Mouse (Mus musculus) forebrain, embryonic 13.5 days (tissue): Measurements from ENCODE around the gene Fuca1. TPM values are rescaled to one million over a fixed set of nuclear protein-coding genes. Genes with fewer than 3 reads are reported as not detected.

Experiments
- ATAC-seq: fragments of 200-750 bp; cut with Nextera tagmentation; 2 replicates; pipeline ENCODE4 v1.8.0; 2017
- H3K27ac ChIP-seq: fragments of 300-500 bp; sonication (generic); 2 replicates; pipeline ENCODE4 v1.5.1; 2015; ENCODE audit warnings: inconsistent platforms, mild to moderate bottlenecking, moderate library complexity
- H3K27me3 ChIP-seq: fragments of 300-500 bp; sonication (generic); 2 replicates; pipeline ENCODE4 v1.6.1; 2015; ENCODE audit warnings: mild to moderate bottlenecking, inconsistent platforms
- H3K36me3 ChIP-seq: fragments of 300-500 bp; sonication (generic); 2 replicates; pipeline ENCODE4 v1.6.1; 2015; ENCODE audit warnings: mild to moderate bottlenecking, inconsistent platforms; ENCODE audit not compliant: poor library complexity, severe bottlenecking
- H3K4me1 ChIP-seq: fragments of 300-500 bp; sonication (generic); 2 replicates; pipeline ENCODE4 v1.6.1; 2015; ENCODE audit warnings: inconsistent platforms
- H3K4me2 ChIP-seq: fragments of 300-500 bp; sonication (generic); 2 replicates; pipeline ENCODE4 v1.6.1; 2015; ENCODE audit warnings: inconsistent platforms, mild to moderate bottlenecking, moderate library complexity
- H3K4me3 ChIP-seq: fragments of 300-500 bp; sonication (generic); 2 replicates; pipeline ENCODE4 v1.5.1; 2015; ENCODE audit warnings: mild to moderate bottlenecking, inconsistent platforms
- H3K9ac ChIP-seq: fragments of 300-500 bp; sonication (generic); 2 replicates; pipeline ENCODE4 v1.6.1; 2015; ENCODE audit warnings: mild to moderate bottlenecking, inconsistent platforms
- H3K9me3 ChIP-seq: fragments of 300-500 bp; sonication (generic); replicated peaks from 2 replicates; pipeline ENCODE4 v1.6.1; 2016; ENCODE audit warnings: inconsistent platforms
- WGBS: fragments of 180-500 bp; shearing (Covaris S2); methylation state at CpG from one replicate; pipeline ENCODE4 v1.1.7; 2015; 5-methylcytosine and 5-hydroxymethylcytosine counted together
- polyA plus RNA-seq: library from polyadenylated mRNA; unstranded; fragments of >200 nt; fragmentation: Nextera tagmentation; extraction: Ambion mirVana; gene quantifications from 2 replicates; pipeline ENCODE4 v1.2.1, GENCODE M21; 2015

Fuca1 gene
- polyA plus RNA-seq, 1 experiment from 2014 or later = 41.7 TPM

DNA sequence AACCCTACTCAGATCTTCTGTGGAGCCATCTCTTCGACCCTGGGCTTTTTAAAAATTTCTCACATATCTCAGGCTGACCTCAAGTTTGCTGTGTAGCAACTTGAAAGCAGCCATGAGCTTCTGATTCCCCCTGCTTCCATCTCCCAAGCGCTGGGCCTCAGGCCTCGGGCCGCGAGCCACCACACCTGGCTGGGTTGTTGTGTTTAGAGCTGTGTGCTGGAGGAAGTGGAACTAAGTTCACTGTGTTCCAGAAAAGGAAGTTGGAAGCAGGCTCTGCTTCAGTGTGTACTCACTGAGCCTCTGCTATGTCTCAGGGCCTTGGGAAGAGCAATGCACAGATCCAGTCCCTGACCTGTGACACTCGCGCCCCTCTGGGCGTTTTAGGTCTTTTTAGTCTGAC, 27.6 kb downstream of the Fuca1 start:
- Histone ChIP-seq H3K36me3 (peaks cover 21% of the 10 kb centered on the region), H3K27ac (no peak overlapping the region), H3K27me3 (no peaks in the 10 kb centered on the region), H3K9ac (no peak overlapping the region), H3K4me2 (no peak overlapping the region), H3K4me3 (no peak overlapping the region), H3K4me1 (peaks cover 12% of the 10 kb centered on the region), H3K9me3 (peaks cover 5% of the 10 kb centered on the region; the same call in 1 of the 2 replicates)
- WGBS = 92% methylated on average over 8 of the region's 8 CpGs
- no peak for ATAC-seq

DNA sequence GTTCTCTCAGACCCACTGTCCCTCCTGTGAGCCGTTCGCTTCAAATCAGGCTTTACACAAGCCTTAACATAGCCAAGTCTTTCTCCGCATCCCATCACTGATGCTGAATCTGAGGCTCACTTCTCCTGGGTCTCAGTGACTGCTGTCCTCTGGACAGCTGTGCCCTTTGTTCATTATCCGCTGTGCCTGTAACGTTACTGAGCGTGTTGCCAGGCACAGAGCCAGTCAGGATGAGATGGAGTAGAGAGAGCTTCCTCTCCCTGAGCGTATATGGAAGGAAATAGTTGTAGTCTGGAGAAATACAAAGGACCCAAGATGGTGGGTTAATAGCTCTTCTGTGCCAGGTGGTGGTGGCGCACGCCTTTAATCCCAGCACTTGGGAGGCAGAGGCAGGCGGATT, 28.9 kb downstream of the Fuca1 start:
- no peak overlapping the region for H3K4me2 ChIP-seq
- no peaks in the 10 kb centered on the region for H3K27me3 ChIP-seq
- peaks cover 5% of the 10 kb centered on the region; the same call in 1 of the 2 replicates for H3K9me3 ChIP-seq
- no peak overlapping the region for H3K27ac ChIP-seq
- peaks cover 12% of the 10 kb centered on the region for H3K4me1 ChIP-seq
- ATAC-seq = no peak
- peaks cover 24% of the 10 kb centered on the region for H3K36me3 ChIP-seq
- no peak overlapping the region for H3K9ac ChIP-seq
- H3K4me3 ChIP-seq = no peak overlapping the region
- WGBS = 85% methylated on average over 10 of the region's 10 CpGs

DNA sequence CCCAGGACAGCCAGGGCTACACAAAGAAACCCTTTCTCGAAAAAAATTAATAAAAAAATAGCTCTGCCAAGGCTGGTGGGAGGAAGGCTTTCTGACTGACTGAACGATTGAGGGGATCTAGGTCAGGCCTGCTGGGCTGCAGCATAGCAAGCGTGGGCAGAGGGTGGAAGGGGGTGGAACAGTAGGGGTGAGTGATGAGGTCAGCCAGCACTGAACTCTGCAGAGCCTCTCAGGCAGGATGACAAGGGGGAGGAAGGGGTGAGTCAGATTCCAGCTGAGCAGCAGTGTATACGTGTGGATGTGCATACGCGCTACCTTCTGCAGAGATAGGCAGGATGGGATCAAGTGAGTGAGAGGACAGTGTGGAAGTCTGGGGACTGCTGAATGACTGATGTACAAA, 29.4 kb downstream of the Fuca1 start:
- 79% methylated on average over 6 of the region's 6 CpGs for WGBS
- no peak for ATAC-seq
- Histone ChIP-seq H3K27ac (no peak overlapping the region), H3K4me2 (no peak overlapping the region), H3K9me3 (peaks cover 5% of the 10 kb centered on the region; the same call in 1 of the 2 replicates), H3K4me3 (no peak overlapping the region), H3K9ac (no peak overlapping the region), H3K4me1 (peaks cover 12% of the 10 kb centered on the region), H3K27me3 (no peaks in the 10 kb centered on the region), H3K36me3 (peaks cover 28% of the 10 kb centered on the region)

DNA sequence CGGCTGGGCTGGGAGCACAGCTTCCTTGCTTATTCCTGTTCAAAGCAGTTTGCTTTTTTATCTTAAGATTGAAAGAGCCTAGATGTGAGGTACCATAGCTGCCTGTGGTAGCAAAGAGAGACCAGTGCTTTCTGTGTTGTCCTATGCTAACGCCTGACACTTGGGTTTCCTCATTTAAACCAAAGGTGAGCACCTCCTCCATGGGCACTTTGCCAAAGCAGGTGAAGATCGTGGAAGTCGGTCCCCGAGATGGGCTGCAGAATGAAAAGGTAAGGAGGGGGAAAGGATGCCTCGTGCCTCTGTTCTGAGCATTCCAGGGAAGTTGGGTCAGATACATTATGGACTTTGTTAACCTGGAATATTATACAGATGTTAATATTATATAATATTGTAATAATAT, 29.8 kb downstream of the Fuca1 start:
- Histone ChIP-seq H3K4me1 (peaks cover 12% of the 10 kb centered on the region), H3K36me3 (peaks cover 31% of the 10 kb centered on the region), H3K27ac (no peak overlapping the region), H3K27me3 (no peaks in the 10 kb centered on the region), H3K9me3 (peaks cover 5% of the 10 kb centered on the region; the same call in 1 of the 2 replicates), H3K4me3 (no peak overlapping the region), H3K4me2 (no peak overlapping the region), H3K9ac (no peak overlapping the region)
- whole genome bisulfite sequencing = 88% methylated on average over 6 of the region's 6 CpGs
- ATAC-seq = no peak

DNA sequence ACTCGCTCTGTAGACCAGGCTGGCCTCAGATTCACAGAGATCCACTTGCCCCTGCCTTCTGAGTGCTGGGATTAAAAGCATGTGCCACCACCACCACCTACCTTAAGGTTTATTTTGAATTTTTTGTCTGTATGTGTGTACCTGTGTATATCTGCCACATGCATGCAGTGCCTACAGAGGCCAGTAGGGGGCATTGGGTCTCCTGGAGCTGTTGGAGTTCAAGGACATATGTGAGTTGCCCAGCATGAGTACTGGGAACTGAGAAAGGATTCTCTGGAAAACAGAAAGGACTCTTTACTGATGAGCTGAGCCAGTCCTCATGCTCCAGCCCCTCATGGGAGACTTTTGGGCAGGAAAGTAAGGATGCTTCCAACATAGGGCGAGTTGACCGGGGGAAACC, 31.0 kb downstream of the Fuca1 start:
- Histone ChIP-seq H3K27ac (no peak overlapping the region), H3K9me3 (peaks cover 5% of the 10 kb centered on the region; the same call in 1 of the 2 replicates), H3K4me1 (peaks cover 6% of the 10 kb centered on the region), H3K4me2 (no peak overlapping the region), H3K27me3 (no peaks in the 10 kb centered on the region), H3K4me3 (no peak overlapping the region), H3K36me3 (peaks cover 41% of the 10 kb centered on the region), H3K9ac (no peak overlapping the region)
- 90% methylated on average over 3 of the region's 3 CpGs for WGBS
- no peak for ATAC-seq

DNA sequence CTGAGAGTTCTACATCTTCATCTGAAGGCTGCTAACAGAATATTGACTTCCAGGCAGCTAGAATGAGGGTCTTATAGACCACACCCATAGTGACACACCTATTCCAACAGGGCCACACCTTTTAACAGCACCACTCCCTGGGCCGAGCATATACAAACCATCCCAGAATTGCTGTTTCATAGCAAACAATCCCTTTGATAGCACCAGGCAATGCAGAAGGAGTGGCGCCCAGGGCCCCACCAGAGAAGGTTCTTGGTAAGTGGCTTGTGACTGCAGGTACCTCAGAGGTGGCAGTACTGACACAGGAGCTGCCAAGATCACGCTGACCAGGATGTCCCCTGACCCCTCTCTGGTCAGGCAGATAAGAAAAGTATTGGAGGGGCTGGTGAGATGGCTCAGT, 32.6 kb downstream of the Fuca1 start:
- ATAC-seq = no peak
- no peak overlapping the region for H3K4me2 ChIP-seq
- H3K9ac ChIP-seq = no peak overlapping the region
- H3K27me3 ChIP-seq = no peaks in the 10 kb centered on the region
- H3K27ac ChIP-seq = no peak overlapping the region
- 89% methylated on average over 3 of the region's 3 CpGs for WGBS
- no peak overlapping the region for H3K4me3 ChIP-seq
- peaks cover 52% of the 10 kb centered on the region for H3K36me3 ChIP-seq
- H3K9me3 ChIP-seq = peaks cover 5% of the 10 kb centered on the region; the same call in 1 of the 2 replicates
- 0 out of 2 replicates have a peak, but pooled peaks cover 3% of the 10 kb centered on the region for H3K4me1 ChIP-seq

DNA sequence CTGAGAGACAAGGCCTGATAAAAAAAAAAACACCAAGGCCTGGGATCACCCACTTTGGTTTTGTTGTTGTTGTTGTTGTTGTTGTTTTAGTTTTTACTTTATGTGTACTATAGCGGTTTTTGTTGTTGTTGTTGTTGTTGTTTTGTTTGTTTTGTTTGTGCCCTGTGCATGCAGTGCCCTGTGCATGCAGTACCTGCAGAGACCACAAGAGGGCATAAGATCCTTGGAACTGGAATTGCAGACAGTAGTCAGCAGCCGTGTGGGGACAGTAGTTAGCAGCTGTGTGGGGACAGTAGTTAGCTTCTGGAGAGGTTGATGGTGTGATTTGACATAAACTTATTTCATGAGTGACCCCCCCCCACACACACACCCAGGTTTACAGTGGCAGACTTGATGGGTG, 33.7 kb downstream of the Fuca1 start:
- no peaks in the 10 kb centered on the region for H3K4me1 ChIP-seq
- no peak overlapping the region for H3K4me3 ChIP-seq
- H3K27ac ChIP-seq = no peak overlapping the region
- ATAC-seq = peak; percentile 38; the same call in 1 of the 2 replicates
- no peaks in the 10 kb centered on the region for H3K27me3 ChIP-seq
- no peak overlapping the region for H3K4me2 ChIP-seq
- H3K36me3 ChIP-seq = peaks cover 63% of the 10 kb centered on the region
- peaks cover 5% of the 10 kb centered on the region; the same call in 1 of the 2 replicates for H3K9me3 ChIP-seq
- 6% methylated on average over 2 of the region's 2 CpGs for WGBS
- H3K9ac ChIP-seq = no peak overlapping the region

DNA sequence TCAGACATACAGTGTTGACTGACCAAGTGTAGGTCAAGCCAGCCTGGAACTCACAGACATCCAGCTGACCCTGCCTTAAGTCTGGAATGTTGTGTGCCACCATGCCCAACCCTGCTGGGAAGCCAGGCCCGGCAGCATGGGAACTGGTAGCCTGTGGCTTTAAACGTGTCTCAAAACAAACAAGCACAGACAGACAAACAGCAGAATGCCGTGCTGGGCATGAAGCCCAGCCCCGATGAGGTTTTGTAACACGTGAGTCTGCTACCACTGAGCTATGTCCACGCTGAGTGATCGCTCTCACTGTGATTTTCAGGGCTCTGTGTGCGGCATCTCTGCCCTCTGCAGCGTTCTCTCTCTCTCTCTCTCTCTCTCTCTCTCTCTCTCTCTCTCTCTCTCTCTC, 35.4 kb downstream of the Fuca1 start:
- H3K27ac ChIP-seq = no peak overlapping the region
- H3K36me3 ChIP-seq = peaks cover 70% of the 10 kb centered on the region
- no peaks in the 10 kb centered on the region for H3K27me3 ChIP-seq
- no peak for ATAC-seq
- H3K9me3 ChIP-seq = peaks cover 5% of the 10 kb centered on the region; the same call in 1 of the 2 replicates
- H3K9ac ChIP-seq = no peak overlapping the region
- H3K4me2 ChIP-seq = no peak overlapping the region
- WGBS = 84% methylated on average over 8 of the region's 9 CpGs
- H3K4me1 ChIP-seq = no peaks in the 10 kb centered on the region
- no peak overlapping the region for H3K4me3 ChIP-seq

DNA sequence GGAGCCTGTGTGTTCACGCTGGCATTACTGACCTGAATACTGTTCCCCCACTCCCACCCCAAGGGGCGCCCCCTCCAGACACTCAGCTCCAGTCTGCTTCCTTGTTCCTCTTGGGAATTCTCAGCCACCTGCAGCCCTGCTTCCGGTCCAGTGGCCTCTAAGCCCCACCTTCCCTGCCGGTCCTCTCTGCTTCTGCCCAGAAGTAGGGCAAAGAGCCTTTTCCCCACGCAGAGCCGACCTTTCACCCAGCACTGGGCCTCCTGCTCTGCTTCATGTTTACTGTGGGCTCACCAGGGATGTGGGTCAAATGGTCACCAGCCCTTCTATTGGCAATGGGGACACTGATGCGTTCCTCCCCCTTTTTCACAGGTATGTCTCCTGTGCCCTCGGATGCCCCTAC, 37.8 kb downstream of the Fuca1 start:
- WGBS = 73% methylated on average over 8 of the region's 8 CpGs
- H3K4me1 ChIP-seq = peaks cover 7% of the 10 kb centered on the region
- no peak overlapping the region for H3K9ac ChIP-seq
- no peak overlapping the region for H3K4me2 ChIP-seq
- H3K27ac ChIP-seq = no peak overlapping the region
- no peaks in the 10 kb centered on the region for H3K27me3 ChIP-seq
- no peak for ATAC-seq
- no peaks in the 10 kb centered on the region for H3K9me3 ChIP-seq
- no peak overlapping the region for H3K4me3 ChIP-seq
- peaks cover 61% of the 10 kb centered on the region for H3K36me3 ChIP-seq

DNA sequence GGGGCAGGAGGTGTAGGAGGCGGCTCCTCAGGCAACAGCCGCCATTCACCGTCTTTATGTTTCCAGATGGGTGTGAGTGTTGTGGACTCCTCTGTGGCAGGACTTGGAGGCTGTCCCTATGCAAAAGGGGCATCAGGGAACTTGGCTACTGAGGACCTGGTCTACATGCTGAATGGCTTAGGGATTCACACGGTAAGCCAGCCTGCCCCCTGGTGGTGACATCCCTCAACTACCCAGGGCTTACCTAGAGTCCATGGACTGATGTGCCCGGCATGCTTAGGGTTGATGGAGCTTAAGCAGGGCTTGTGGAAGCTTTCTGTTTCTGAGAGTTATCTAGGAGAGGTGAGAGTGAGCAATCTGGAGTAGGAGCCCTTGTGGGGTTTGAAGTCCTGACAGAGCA, 40.2 kb downstream of the Fuca1 start:
- WGBS = 19% methylated on average over 5 of the region's 5 CpGs
- no peak overlapping the region for H3K4me2 ChIP-seq
- H3K27ac ChIP-seq = no peak overlapping the region
- no peak overlapping the region for H3K4me3 ChIP-seq
- peaks cover 21% of the 10 kb centered on the region for H3K4me1 ChIP-seq
- H3K27me3 ChIP-seq = no peaks in the 10 kb centered on the region
- peaks cover 54% of the 10 kb centered on the region for H3K36me3 ChIP-seq
- H3K9ac ChIP-seq = no peak overlapping the region
- no peaks in the 10 kb centered on the region for H3K9me3 ChIP-seq
- ATAC-seq = no peak

DNA sequence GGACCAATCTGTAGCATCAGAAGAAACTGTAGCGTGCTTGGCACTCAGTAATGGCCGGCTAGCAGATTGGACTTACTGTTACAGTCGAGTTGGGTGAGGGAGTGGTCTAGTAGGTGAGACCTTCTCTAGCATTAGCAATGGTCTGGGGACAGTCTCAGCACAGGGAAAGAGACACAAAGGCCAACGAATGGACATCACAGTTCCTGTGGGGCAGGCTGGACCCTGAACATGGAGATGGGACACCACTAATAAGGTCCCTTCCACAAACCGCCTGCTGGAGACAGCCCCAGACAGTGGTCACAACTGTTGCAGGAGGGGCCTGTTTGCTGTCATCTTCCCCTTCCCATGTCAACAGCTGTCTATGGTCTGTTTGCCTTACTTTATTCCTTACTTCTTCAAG, 41.2 kb downstream of the Fuca1 start:
- WGBS = 88% methylated on average over 5 of the region's 5 CpGs
- peaks cover 56% of the 10 kb centered on the region for H3K36me3 ChIP-seq
- no peak for ATAC-seq

DNA sequence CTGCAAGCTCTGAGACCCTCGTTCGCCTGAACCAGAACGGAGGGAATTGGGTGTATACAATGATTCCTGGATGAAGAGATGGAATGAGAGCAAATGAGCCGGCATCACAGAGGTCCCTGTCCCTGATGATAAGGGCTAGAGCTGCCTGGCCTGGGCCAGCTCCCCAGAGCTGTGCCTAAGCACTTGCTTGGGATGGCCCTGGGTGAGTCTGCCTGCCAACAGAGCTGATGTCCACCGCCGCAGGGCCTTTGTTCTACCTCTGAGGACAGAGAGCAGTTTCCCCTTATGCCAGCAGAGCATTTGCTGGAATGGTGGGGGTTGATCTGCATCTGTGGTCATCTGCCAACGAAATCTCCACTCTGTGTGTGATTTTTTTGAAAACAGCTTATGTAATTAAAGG, 41.7 kb downstream of the Fuca1 start:
- Histone ChIP-seq H3K36me3 (peaks cover 59% of the 10 kb centered on the region), H3K9me3 (no peaks in the 10 kb centered on the region), H3K4me3 (no peak overlapping the region), H3K9ac (0 out of 2 replicates have a peak overlapping the region, but pooled peaks have one; percentile 84), H3K27ac (no peak overlapping the region), H3K4me2 (no peak overlapping the region), H3K4me1 (peaks cover 21% of the 10 kb centered on the region), H3K27me3 (no peaks in the 10 kb centered on the region)
- 84% methylated on average over 7 of the region's 7 CpGs for WGBS
- ATAC-seq = no peak

More for the DNA sequence above, 41.2 kb downstream of the Fuca1 start:
- Histone ChIP-seq H3K27ac (no peak overlapping the region), H3K4me3 (no peak overlapping the region), H3K4me2 (no peak overlapping the region), H3K4me1 (peaks cover 21% of the 10 kb centered on the region), H3K9ac (no peak overlapping the region), H3K9me3 (no peaks in the 10 kb centered on the region), H3K27me3 (no peaks in the 10 kb centered on the region)

DNA sequence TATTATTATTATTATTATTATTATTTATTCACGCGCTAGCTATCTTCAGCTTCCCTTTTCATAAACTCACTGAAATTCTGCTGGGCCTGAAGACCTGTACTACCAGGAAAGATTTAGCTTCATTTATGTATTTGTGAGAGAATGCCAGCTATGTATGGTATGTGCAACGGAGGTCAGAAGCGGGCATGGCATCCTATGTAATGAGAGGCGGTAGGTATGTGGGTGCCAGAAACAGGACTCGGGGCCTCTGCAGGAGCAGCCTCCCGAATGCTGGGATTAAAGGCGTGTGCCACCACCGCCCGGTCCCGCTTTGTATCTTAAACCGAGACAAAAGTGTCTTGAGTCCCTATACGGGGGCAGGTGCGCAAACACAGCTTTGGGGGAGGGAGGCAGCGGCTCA, 42.4 kb downstream of the Fuca1 start:
- Histone ChIP-seq H3K4me2 (peak overlapping the region; percentile 87), H3K9me3 (no peaks in the 10 kb centered on the region), H3K4me1 (peaks cover 21% of the 10 kb centered on the region), H3K27me3 (no peaks in the 10 kb centered on the region), H3K36me3 (peaks cover 62% of the 10 kb centered on the region), H3K4me3 (peak overlapping the region; percentile 76), H3K27ac (peak overlapping the region; percentile 75), H3K9ac (peak overlapping the region; percentile 84)
- ATAC-seq = peak; percentile 12
- 7% methylated on average over 15 of the region's 15 CpGs for WGBS
